Comparison of ENCODE assay signal across 19 mouse cellular contexts in genomic region chr1:181021488-181021865, GRCm38 (mm10). TPM values are rescaled to one million over a fixed set of nuclear protein-coding genes. Genes with fewer than 3 reads are reported as not detected.
DNase-seq lines count a peak whose midpoint lies in the region; ATAC-seq and TF ChIP-seq lines count a peak whose summit lies in the region.
"Had no signal": no experiment of that assay in that cellular context is flagged by ENCODE, and none has a peak within 500 bp of the region (broad histone marks: within the 10 kb centered on the region; RNA-seq: fewer than 3 reads in every experiment).

No protein-coding gene starts in this region.

- H3K4me1 ChIP-seq in intestine, embryonic 14.5 days (replicated peaks; ENCODE audit: control insufficient read depth, insufficient read depth, low read length): peaks cover under 1% of the 10 kb centered on the region; the same call in 1 of the 2 replicates
- peaks cover 12% of the 10 kb centered on the region for H3K4me1 ChIP-seq in intestine, embryonic 15.5 days (replicated peaks)
- peaks cover 13% of the 10 kb centered on the region for H3K4me1 ChIP-seq in neural tube, embryonic 13.5 days (replicated peaks)
- H3K4me1 ChIP-seq in neural tube, embryonic 15.5 days: peaks cover 14% of the 10 kb centered on the region
- H3K4me1 ChIP-seq in lung, postnatal 0 days (ENCODE audit: insufficient read depth, low read depth, low read length): no peaks in the 10 kb centered on the region; the same call in 1 of the 2 replicates

- POLR2A ChIA-PET in Patski (lab: Charles Lee): no interaction called here

- H3K4me3 ChIP-seq in intestine, embryonic 14.5 days (ENCODE audit: low read depth, low read length): no peak overlapping the region
- H3K4me3 ChIP-seq in intestine, embryonic 15.5 days (replicated peaks): no peak overlapping the region
- H3K4me3 ChIP-seq in neural tube, embryonic 13.5 days: no peak overlapping the region
- no peak overlapping the region for H3K4me3 ChIP-seq in neural tube, embryonic 15.5 days (replicated peaks)
- H3K4me3 ChIP-seq in lung, postnatal 0 days (ENCODE audit: low read depth, low read length): no peak overlapping the region
- H3K4me3 ChIP-seq: gastrocnemius, adult 2 months; heart, embryonic 13.5 days; hindbrain, embryonic 10.5 days; hindbrain, embryonic 13.5 days had no signal

- no peak overlapping the region for H3K27ac ChIP-seq in intestine, embryonic 14.5 days (ENCODE audit: low read depth)
- no peak overlapping the region for H3K27ac ChIP-seq in intestine, embryonic 15.5 days
- H3K27ac ChIP-seq in neural tube, embryonic 13.5 days (replicated peaks): peak overlapping the region; percentile 29; the same call in 1 of the 2 replicates
- H3K27ac ChIP-seq in neural tube, embryonic 15.5 days (replicated peaks): no peak overlapping the region
- no peak overlapping the region for H3K27ac ChIP-seq in lung, postnatal 0 days (ENCODE audit: low read length)
- H3K27ac ChIP-seq: gastrocnemius, adult 2 months; heart, embryonic 13.5 days; hindbrain, embryonic 10.5 days; hindbrain, embryonic 13.5 days had no signal

- H3K9ac ChIP-seq in intestine, embryonic 14.5 days (ENCODE audit: low read length): no peak overlapping the region
- H3K9ac ChIP-seq in intestine, embryonic 15.5 days: no peak overlapping the region
- H3K9ac ChIP-seq in neural tube, embryonic 13.5 days: no peak overlapping the region
- no peak overlapping the region for H3K9ac ChIP-seq in neural tube, embryonic 15.5 days (replicated peaks)
- H3K9ac ChIP-seq in lung, postnatal 0 days (replicated peaks; ENCODE audit: low read depth): no peak overlapping the region
- H3K9ac ChIP-seq: forebrain, postnatal 0 days; heart, embryonic 13.5 days; hindbrain, embryonic 13.5 days had no signal

- TF ChIP-seq EP300 in lung, postnatal 0 days (IDR thresholded peaks at IDR 0.05): no peak

- CTCF ChIA-PET in Patski (lab: Charles Lee): interaction anchor here (1.0 to 2.1 kb wide), 6 partner anchors 9 to 147 kb away, joined by 3 to 10 read pairs (median 4); no protein-coding TSS in a partner anchor

- no peak for ATAC-seq in intestine, embryonic 14.5 days (replicated peaks; ENCODE audit: low FRiP score, low TSS enrichment, low read depth)
- ATAC-seq in intestine, embryonic 15.5 days: no peak
- ATAC-seq in neural tube, embryonic 13.5 days (ENCODE audit: low read depth): no peak
- no peak for ATAC-seq in neural tube, embryonic 15.5 days (ENCODE audit: low FRiP score)
- ATAC-seq in Patski: peak; percentile 4
- no peak for ATAC-seq in lung, postnatal 0 days
- ATAC-seq: forebrain, embryonic 14.5 days; forebrain, postnatal 0 days; hindbrain, embryonic 16.5 days had no signal

- in situ Hi-C loops in Patski (cut with MboI; ENCODE audit: low pct_unique_long_range_greater_than_20kb): no loop called here

- H3K9me3 ChIP-seq in intestine, embryonic 14.5 days (ENCODE audit: control insufficient read depth, low read length): no peaks in the 10 kb centered on the region
- no peaks in the 10 kb centered on the region for H3K9me3 ChIP-seq in intestine, embryonic 15.5 days
- no peaks in the 10 kb centered on the region for H3K9me3 ChIP-seq in neural tube, embryonic 13.5 days
- no peaks in the 10 kb centered on the region for H3K9me3 ChIP-seq in neural tube, embryonic 15.5 days (replicated peaks)
- H3K9me3 ChIP-seq in lung, postnatal 0 days (ENCODE audit: low read length): no peaks in the 10 kb centered on the region
- H3K9me3 ChIP-seq: heart, embryonic 13.5 days; hindbrain, embryonic 10.5 days; hindbrain, embryonic 13.5 days had no signal

- H3K4me2 ChIP-seq in intestine, embryonic 14.5 days (ENCODE audit: low read length): no peak overlapping the region
- H3K4me2 ChIP-seq in intestine, embryonic 15.5 days (replicated peaks): no peak overlapping the region
- no peak overlapping the region for H3K4me2 ChIP-seq in neural tube, embryonic 13.5 days
- no peak overlapping the region for H3K4me2 ChIP-seq in neural tube, embryonic 15.5 days
- H3K4me2 ChIP-seq in lung, postnatal 0 days (replicated peaks; ENCODE audit: low read depth, low read length): no peak overlapping the region
- H3K4me2 ChIP-seq: heart, embryonic 13.5 days; hindbrain, embryonic 13.5 days had no signal

- no peak for TF ChIP-seq CTCF in Patski (IDR thresholded peaks at IDR 0.05)
- TF ChIP-seq CTCF in lung, postnatal 0 days (IDR thresholded peaks at IDR 0.05): no peak

- H3K36me3 ChIP-seq in intestine, embryonic 14.5 days (ENCODE audit: control insufficient read depth, insufficient read depth, low read length): no peaks in the 10 kb centered on the region
- H3K36me3 ChIP-seq in intestine, embryonic 15.5 days: no peaks in the 10 kb centered on the region
- no peaks in the 10 kb centered on the region for H3K36me3 ChIP-seq in neural tube, embryonic 13.5 days
- no peaks in the 10 kb centered on the region for H3K36me3 ChIP-seq in neural tube, embryonic 15.5 days
- H3K36me3 ChIP-seq in lung, postnatal 0 days (ENCODE audit: insufficient read depth, low read length): no peaks in the 10 kb centered on the region
- H3K36me3 ChIP-seq: heart, embryonic 13.5 days; hindbrain, embryonic 10.5 days; hindbrain, embryonic 13.5 days had no signal

- 67% methylated on average over 7 of the region's 7 CpGs for WGBS in intestine, embryonic 14.5 days
- 68% methylated on average over 7 of the region's 7 CpGs for WGBS in intestine, embryonic 15.5 days
- 48% methylated on average over 7 of the region's 7 CpGs for WGBS in neural tube, embryonic 13.5 days
- WGBS in neural tube, embryonic 15.5 days: 44% methylated on average over 7 of the region's 7 CpGs
- WGBS in lung, postnatal 0 days: 63% methylated on average over 7 of the region's 7 CpGs

- peak; percentile 33 for DNase-seq in intestine, embryonic 14.5 days (ENCODE audit: low spot score)
- DNase-seq in 3134 (ENCODE audit: extremely low read depth, insufficient read length, low spot score) (peak; percentile 22), Patski (ENCODE audit: low read depth, low spot score) (no peak)
- no peak for DNase-seq in lung, postnatal 0 days (ENCODE audit: low spot score)
- no peak for DNase-seq in lung, postnatal 4 days
- DNase-seq: gastrocnemius, postnatal 14 days had no signal

- no peaks in the 10 kb centered on the region for H3K27me3 ChIP-seq in intestine, embryonic 14.5 days (replicated peaks; ENCODE audit: control insufficient read depth, insufficient read depth, low read length)
- no peaks in the 10 kb centered on the region for H3K27me3 ChIP-seq in intestine, embryonic 15.5 days (replicated peaks)
- peaks cover 8% of the 10 kb centered on the region; the same call in 1 of the 2 replicates for H3K27me3 ChIP-seq in neural tube, embryonic 13.5 days
- no peaks in the 10 kb centered on the region for H3K27me3 ChIP-seq in neural tube, embryonic 15.5 days (replicated peaks)
- H3K27me3 ChIP-seq in Patski: no peaks in the 10 kb centered on the region
- no peaks in the 10 kb centered on the region for H3K27me3 ChIP-seq in lung, postnatal 0 days (replicated peaks; ENCODE audit: insufficient read depth, low read length)

RNA-seq across cellular contexts. Expression of gene Ephx1, which starts 0.8 kb away (rescaled TPM):
- polyA plus RNA-seq in intestine, embryonic 14.5 days (2014; fragmentation: Nextera tagmentation; extraction: Ambion mirVana): 1.9 and 2.8 TPM in 2 replicates
- polyA plus RNA-seq in intestine, embryonic 15.5 days (2015; fragmentation: Nextera tagmentation; extraction: Ambion mirVana): 3.6 and 4.0 TPM in 2 replicates
- 4.8 and 6.0 TPM in 2 replicates for polyA plus RNA-seq in neural tube, embryonic 13.5 days (2015; fragmentation: Nextera tagmentation; extraction: Ambion mirVana)
- polyA plus RNA-seq in neural tube, embryonic 15.5 days (2015; fragmentation: Nextera tagmentation; extraction: Ambion mirVana): 7.4 and 7.6 TPM in 2 replicates
- 10.9 TPM for polyA plus RNA-seq in Patski (2021)
- 29.4 and 35.7 TPM in 2 replicates for polyA plus RNA-seq in lung, postnatal 0 days (2015; fragmentation: Nextera tagmentation; extraction: Ambion mirVana)

RNA-seq across cellular contexts. Expression of gene 9130409I23Rik, which starts 29.6 kb away (rescaled TPM):
- polyA plus RNA-seq in intestine, embryonic 14.5 days (2014; fragmentation: Nextera tagmentation; extraction: Ambion mirVana): not detected in 2 replicates
- polyA plus RNA-seq in intestine, embryonic 15.5 days (2015; fragmentation: Nextera tagmentation; extraction: Ambion mirVana): not detected in 2 replicates
- polyA plus RNA-seq in neural tube, embryonic 13.5 days (2015; fragmentation: Nextera tagmentation; extraction: Ambion mirVana): not detected in 2 replicates
- polyA plus RNA-seq in neural tube, embryonic 15.5 days (2015; fragmentation: Nextera tagmentation; extraction: Ambion mirVana): 0.10 and 0.13 TPM in 2 replicates
- polyA plus RNA-seq in Patski (2021): 0.03 TPM
- not detected in 2 replicates for polyA plus RNA-seq in lung, postnatal 0 days (2015; fragmentation: Nextera tagmentation; extraction: Ambion mirVana)
- polyA plus RNA-seq: embryonic facial prominence, embryonic 11.5 days; embryonic facial prominence, embryonic 14.5 days; forebrain, embryonic 14.5 days; forebrain, postnatal 0 days; frontal cortex, adult 2 months; heart, embryonic 13.5 days; hindbrain, embryonic 10.5 days; hindbrain, embryonic 16.5 days had no signal

Comparison
In these comparisons a context has a peak if more than half of its experiments do, and no peak if none do; other contexts are left out.
1. DNase-seq: peak in intestine, embryonic 14.5 days (single experiment) and 3134 (single experiment); none in Patski (single experiment), lung, postnatal 0 days (single experiment) and lung, postnatal 4 days (0 of 2).